Mouse (Mus musculus) regulatory T cell (primary cell): ENCODE results near the gene Polrmt.

Experiments
- in situ Hi-C: fragments of 300-600 bp; cut with MboI, MseI; formaldehyde crosslinking; loops from one replicate; pipeline ENCODE4 v1.15.1; 2025; ENCODE audit warnings: high pct_unique_total_duplicates

Polrmt gene

DNA sequence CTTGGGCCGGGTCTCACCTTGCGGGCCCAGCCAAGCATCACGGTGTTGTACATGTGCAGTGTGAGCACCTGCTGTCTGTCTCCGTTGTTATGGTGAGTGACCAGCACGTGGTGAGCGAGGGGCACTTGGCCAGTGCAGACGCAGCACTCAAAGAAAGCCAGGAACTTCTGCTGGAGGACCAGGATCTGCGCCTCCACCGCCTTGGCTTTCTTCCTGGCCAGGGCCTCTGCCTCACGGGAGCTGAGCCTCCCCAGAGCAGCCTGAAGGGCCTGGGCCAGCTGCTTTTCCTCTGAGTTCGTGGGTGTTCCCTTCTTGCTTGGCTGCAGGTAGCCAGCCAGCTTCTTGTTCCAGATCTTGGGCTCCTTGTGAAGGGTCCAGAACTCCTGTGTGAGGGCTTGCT is 3.2 kb downstream of the Polrmt start:
- in situ Hi-C loops: no loop called here

- in situ Hi-C loops: no loop called here
Measured at GRCm38 (mm10) chr10:79740863-79741262, 5.5 kb downstream of the Polrmt start.

DNA sequence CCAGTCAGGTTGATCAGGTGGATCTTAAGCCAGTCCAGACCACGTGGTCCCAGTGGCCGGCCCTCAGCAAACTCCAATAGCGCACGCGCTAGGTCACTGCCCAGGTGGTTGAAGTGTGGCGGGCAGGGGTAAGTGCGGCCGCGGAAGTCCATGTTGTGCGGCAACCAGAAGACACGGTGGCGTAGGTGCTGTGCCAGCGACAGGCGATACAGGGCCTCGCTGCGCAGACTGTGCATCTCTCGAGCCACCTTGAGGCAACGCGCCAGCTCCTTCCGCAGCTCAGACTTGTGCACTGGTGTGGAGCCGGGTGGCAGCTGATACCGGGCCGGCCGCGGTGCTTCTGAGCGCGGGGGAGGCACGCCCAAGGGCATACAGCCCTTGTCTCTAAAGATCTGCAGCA is 7.1 kb downstream of the Polrmt start:
- in situ Hi-C loops: no loop called here

- in situ Hi-C loops: no loop called here
Measured at GRCm38 (mm10) chr10:79738259-79738658, 8.1 kb downstream of the Polrmt start.

DNA sequence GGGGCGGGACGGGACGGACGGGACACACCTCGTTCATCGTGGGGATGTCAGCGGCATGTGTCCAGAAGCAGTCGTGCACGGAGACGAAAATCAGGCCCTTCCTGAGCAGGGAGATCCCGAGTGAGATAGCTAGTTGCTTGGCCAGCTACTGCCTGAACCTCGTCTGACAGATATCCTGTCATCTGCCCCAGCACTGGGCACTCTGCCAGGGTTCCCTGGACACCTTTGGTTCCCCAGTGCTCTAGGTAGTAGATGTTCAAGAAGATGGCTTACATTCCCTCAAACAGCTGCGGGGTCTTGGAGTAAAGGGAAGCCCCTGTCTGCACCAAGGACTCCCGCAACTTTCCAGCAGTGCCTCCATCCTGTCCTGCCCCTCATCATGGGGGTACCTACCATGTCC is 9.7 kb downstream of the Polrmt start:
- in situ Hi-C loops: no loop called here

DNA sequence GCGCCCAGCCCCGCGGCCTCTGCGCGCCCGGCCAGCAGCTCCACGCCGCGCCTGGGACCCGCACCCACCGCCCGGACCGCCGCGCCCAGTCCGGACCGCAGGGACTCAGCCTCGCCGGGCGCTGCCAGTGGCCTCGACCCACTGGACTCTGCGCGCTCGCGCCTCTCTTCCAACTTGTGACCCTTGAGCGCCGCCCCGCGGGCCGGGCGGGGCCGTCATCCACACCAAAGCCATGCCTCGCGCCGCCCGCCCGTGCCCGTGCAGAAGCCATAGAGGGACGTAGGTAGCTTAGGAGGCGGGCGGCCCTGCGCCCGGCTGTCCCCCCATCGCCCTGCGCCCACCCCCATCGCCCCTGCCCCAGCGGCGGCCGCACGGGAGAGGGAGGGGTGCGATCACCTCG is 11.0 kb downstream of the Polrmt start:
- in situ Hi-C loops: no loop called here

GRCm38 (mm10) chr10:79733847-79734246 is 12.5 kb downstream of the Polrmt start:
- in situ Hi-C loops: no loop called here

DNA sequence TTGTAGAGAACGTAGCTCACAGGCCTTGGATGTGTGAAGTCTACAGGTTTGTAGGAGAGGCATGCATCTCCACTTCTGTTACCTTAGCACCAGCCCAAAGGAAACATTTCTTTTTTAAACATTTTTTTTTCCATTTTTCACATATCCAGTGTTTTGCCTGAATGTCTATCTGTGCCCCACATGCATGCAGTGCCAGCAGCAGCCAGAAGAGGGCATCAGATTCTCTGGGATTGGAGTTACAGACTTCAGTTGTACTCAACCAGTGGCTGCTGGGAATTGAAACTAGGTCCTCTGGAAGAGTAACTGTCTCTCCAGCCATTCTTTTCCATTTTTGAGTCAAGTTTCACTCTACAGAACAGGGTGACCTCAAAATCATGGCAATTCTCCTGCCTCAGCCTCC is 13.9 kb downstream of the Polrmt start:
- in situ Hi-C loops: no loop called here

DNA sequence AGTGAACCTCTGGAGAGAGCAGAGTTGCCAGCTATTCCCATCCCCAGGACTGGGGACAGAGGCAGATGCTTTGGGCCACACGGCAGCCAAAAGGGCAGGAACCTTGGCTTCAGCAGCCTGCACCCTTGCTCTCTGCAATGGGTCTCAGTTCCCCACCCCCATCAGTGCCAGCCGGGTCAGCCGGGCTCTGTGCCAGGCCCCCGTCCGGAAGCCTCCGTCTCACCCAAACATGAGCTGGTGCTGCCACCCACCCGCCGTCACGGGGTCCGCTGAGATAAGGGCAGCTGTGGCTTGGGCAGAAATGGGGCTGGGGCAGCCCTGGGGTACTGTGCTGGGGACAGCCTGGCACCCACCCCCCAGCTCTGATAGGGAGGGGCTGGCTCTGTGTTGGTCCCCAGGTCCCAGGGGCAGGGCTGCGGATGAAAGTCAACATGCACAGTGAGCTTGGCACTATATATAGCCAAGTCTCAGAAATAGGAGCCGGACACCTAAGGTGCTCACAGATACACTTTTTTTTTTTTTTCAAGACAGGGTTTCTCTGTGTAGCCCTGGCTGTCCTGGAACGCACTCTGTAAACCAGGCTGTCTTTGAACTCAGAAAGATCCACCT is 16.9 kb downstream of the Polrmt start:
- in situ Hi-C loops: no loop called here

GRCm38 (mm10) chr10:79728323-79729249 is 17.8 kb downstream of the Polrmt start:
- in situ Hi-C loops: no loop called here

DNA sequence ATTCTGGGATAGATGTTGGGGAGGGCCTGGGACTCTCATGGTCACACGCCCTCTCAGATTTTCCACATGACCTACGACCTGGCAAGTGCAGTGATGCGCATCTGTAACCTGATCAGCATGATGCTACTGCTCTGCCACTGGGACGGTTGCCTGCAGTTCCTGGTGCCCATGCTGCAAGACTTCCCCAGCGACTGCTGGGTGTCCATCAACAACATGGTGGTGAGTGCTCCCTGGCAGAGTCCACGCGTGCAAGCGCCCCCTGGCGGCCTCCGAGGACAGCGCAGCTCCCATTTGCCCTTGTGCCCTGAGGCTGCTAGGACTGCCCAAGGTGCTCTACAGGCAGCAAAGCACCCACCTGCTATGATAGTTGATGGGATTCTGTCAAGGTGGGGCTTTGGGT is 20.3 kb downstream of the Polrmt start:
- in situ Hi-C loops: no loop called here

GRCm38 (mm10) chr10:79723692-79724091 is 22.7 kb downstream of the Polrmt start:
- in situ Hi-C loops: no loop called here

- in situ Hi-C loops: no loop called here
Measured at GRCm38 (mm10) chr10:79723047-79723446, 23.3 kb downstream of the Polrmt start.

DNA sequence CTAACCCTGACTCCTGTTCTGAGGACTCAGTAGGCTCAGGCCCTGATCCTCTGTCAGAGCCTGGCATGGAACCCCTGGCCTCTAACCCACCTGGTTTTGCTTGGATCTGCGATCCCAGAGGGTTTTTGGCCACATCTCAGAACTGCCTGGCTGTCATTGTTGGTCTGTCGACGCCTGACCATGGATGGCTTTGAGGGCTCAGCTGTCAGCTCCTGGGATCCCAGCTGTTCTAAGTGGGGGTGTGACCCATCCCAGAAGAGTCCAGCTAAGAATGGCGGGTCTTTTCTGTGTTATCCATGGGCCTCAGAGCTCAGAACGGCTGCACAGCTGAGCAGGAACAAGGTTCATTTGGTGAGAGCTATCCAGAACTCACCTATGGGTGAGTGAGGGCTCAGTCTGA is 25.3 kb downstream of the Polrmt start:
- in situ Hi-C loops: no loop called here

GRCm38 (mm10) chr10:79717640-79718357 is 28.6 kb downstream of the Polrmt start:
- in situ Hi-C loops: no loop called here

- in situ Hi-C loops: no loop called here
Measured at GRCm38 (mm10) chr10:79716988-79717355, 29.4 kb downstream of the Polrmt start.

DNA sequence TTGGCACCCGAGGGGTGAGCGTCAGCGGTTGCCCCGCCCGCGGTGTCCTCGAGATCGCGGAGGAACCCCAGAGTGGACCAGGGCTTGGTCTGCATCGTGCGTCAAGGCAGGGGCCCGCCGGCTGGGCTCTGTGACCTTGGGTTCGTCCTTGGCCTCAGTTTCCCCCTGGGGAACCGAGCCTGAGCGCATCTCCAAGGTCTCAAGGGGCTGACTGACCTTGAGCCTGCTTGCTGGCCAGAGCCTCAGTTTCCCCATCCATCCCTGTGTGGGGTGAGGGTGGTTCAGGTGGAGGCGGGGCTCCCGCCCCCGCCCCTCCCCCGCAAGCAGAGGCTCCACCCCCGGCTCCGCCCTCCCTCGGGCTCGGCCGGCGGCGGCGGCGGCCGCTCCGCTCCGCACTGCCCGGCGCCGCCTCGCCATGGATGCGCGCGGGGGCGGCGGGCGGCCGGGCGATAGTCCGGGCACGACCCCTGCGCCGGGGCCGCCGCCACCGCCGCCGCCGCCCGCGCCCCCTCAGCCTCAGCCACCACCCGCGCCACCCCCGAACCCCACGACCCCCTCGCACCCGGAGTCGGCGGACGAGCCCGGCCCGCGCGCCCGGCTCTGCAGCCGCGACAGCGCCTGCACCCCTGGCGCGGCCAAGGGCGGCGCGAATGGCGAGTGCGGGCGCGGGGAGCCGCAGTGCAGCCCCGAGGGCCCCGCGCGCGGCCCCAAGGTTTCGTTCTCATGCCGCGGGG is 30.0 kb downstream of the Polrmt start, which contains the start of gene Hcn2:
Hcn2 (plus strand) TSS at position 381 of the 734 bp plus-strand sequence.
- in situ Hi-C loops: no loop called here

DNA sequence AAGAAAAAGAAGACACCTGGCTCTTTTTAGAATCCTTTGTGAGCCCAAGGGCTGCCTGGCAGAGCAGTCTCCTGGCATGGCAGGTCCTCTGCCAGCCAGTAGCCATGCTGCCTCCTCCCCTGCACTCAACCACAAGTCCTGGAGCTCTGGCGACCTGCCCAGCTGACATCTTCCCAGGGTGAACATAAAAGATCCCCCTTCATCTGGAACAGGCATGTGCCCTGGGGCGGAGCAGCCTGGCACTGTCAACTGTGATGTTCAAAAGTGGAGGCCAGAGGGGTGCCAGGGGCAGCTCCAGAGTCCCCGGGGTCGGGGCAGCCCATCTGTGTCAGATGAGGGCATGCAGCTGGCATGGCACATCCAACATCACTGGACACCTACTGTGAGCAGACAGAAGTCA is 31.4 kb downstream of the Polrmt start:
- in situ Hi-C loops: loop anchor here (5.0 kb wide), 1 partner anchor 72 kb away; no protein-coding TSS in a partner anchor

DNA sequence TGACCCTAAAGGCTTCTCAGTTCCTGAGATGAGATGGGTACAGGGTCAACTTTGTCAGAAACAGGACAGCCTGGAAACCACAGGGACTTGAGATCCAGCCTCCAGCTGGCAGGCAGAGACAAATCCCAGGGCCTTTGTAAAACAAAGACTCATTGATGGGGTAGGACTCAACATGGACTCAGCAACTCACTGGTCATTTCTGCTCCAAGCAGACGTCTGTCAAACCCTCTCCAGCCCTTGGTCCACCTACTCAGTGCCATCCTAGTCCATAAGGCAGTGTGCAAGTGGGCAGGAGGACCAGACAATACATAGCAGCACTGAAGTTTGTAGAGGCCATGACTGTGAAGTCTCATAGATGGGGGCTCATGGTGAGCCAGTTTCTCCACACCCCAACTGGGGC is 33.2 kb downstream of the Polrmt start:
- in situ Hi-C loops: loop anchor here (5.0 kb wide), 1 partner anchor 74 kb away; no protein-coding TSS in a partner anchor

GRCm38 (mm10) chr10:79712499-79713126 is 33.8 kb downstream of the Polrmt start:
- in situ Hi-C loops: loop anchor here (5.0 kb wide), 1 partner anchor 75 kb away; no protein-coding TSS in a partner anchor

GRCm38 (mm10) chr10:79712029-79712428 is 34.4 kb downstream of the Polrmt start:
- in situ Hi-C loops: loop anchor here (5.0 kb wide), 1 partner anchor 75 kb away; no protein-coding TSS in a partner anchor
